Mouse (Mus musculus): ENCODE data around the gene Ifna11.
"Not testable (repeated sequence)": the region's sequence is repeated elsewhere in the genome, so short reads cannot be mapped to it uniquely, and the experiment has no call there.

Gene Ifna11

GRCm38 (mm10) chr4:88819659-88820058 is at the start of gene Ifna11:
Gene Ifna11, plus strand, starts transcription at chr4:88819959.
- in situ Hi-C loops (cut with MboI; ENCODE audit: low pct_unique_long_range_greater_than_20kb in 1 of 2, low sequenced_read_pairs in 2 of 2, unreplicated experiment in 1 of 2) = loop anchor here in 1 of 2 experiments (10.0 kb wide), 1 partner anchor 135 kb away; the partner anchor contains the start of gene Ifna2

- in situ Hi-C loops (cut with MboI; ENCODE audit: low pct_unique_long_range_greater_than_20kb in 1 of 2, low sequenced_read_pairs in 2 of 2, unreplicated experiment in 1 of 2) = not testable (repeated sequence)
These were observed 46.2 kb upstream of the Ifna11 start, which contains the start of gene Gm13290 for GRCm38 (mm10) chr4:88773534-88773933. Gene Gm13290, plus strand, starts transcription at chr4:88773834.

DNA sequence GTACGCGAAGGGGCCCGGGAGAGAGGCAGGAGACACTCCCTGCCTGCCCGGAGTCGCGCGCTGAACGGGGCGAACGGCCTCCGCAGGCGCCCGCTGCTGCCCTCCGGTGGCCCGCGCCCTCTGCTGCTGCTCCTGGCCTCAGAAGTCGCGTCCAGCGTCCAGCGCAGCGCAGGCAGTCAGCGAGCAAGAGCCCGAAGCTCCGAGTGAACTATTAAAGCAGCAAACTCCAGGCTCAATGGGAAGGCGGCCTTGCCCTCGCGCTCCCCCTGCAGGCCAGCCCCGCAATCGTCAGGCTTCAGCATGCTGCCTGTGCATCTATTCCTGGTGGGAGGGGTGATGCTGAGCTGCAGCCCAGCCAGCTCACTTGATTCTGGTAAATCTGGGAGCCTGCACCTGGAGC is 43.1 kb upstream of the Ifna11 start, which contains the start of gene Gm13289:
Gm13289 (plus strand) TSS at position 301 of the 400 bp plus-strand sequence.
- in situ Hi-C loops (cut with MboI; ENCODE audit: low pct_unique_long_range_greater_than_20kb in 1 of 2, low sequenced_read_pairs in 2 of 2, unreplicated experiment in 1 of 2) = not testable (repeated sequence)

DNA sequence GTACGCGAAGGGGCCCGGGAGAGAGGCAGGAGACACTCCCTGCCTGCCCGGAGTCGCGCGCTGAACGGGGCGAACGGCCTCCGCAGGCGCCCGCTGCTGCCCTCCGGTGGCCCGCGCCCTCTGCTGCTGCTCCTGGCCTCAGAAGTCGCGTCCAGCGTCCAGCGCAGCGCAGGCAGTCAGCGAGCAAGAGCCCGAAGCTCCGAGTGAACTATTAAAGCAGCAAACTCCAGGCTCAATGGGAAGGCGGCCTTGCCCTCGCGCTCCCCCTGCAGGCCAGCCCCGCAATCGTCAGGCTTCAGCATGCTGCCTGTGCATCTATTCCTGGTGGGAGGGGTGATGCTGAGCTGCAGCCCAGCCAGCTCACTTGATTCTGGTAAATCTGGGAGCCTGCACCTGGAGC is 40.2 kb upstream of the Ifna11 start, which contains the start of gene Gm13272:
Gm13272 (plus strand) TSS at position 301 of the 400 bp plus-strand sequence.
- in situ Hi-C loops (cut with MboI; ENCODE audit: low pct_unique_long_range_greater_than_20kb in 1 of 2, low sequenced_read_pairs in 2 of 2, unreplicated experiment in 1 of 2) = not testable (repeated sequence)

- in situ Hi-C loops (cut with MboI; ENCODE audit: low pct_unique_long_range_greater_than_20kb in 1 of 2, low sequenced_read_pairs in 2 of 2, unreplicated experiment in 1 of 2) = not testable (repeated sequence)
These were observed 39.4 kb upstream of the Ifna11 start for GRCm38 (mm10) chr4:88780320-88780719.

DNA sequence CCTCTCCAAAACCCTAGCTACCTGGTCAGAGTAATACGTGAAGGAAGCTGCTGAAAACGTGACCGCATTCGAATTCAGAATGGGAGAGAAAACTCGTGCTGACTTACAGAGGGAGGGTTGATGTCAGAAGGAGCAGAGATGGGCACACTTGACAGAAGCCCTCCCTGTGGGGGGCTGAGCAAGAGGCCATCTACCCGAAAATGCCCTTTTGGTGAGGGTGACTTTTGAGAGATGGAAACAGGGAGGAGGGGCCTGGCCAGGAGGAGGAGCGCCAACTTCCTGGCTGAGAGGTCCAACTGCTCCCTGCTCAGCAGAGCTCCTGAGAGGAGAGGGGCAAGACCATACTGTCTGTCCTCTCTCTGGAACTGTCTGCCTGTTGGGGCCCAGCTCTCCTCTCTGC is 37.9 kb upstream of the Ifna11 start, which contains the start of gene Ifnz:
Ifnz (plus strand) TSS at position 301 of the 400 bp plus-strand sequence.
- in situ Hi-C loops (cut with MboI; ENCODE audit: low pct_unique_long_range_greater_than_20kb in 1 of 2, low sequenced_read_pairs in 2 of 2, unreplicated experiment in 1 of 2) = not testable (repeated sequence)

DNA sequence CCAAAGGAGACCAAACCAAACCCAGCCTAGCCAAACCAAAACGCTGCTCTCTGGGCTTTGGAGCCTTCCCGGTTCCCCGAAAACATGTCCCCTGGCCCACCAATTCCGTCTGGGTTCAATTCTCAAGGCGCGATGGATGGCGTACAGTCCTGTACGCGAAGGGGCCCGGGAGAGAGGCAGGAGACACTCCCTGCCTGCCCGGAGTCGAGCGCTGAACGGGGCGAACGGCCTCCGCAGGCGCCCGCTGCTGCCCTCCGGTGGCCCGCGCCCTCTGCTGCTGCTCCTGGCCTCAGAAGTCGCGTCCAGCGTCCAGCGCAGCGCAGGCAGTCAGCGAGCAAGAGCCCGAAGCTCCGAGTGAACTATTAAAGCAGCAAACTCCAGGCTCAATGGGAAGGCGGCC is 37.4 kb upstream of the Ifna11 start:
- in situ Hi-C loops (cut with MboI; ENCODE audit: low pct_unique_long_range_greater_than_20kb in 1 of 2, low sequenced_read_pairs in 2 of 2, unreplicated experiment in 1 of 2) = not testable (repeated sequence)

GRCm38 (mm10) chr4:88785409-88785808 is 34.4 kb upstream of the Ifna11 start, which contains the start of gene Gm13276:
Gene Gm13276, plus strand, starts transcription at chr4:88785709.
- in situ Hi-C loops (cut with MboI; ENCODE audit: low pct_unique_long_range_greater_than_20kb in 1 of 2, low sequenced_read_pairs in 2 of 2, unreplicated experiment in 1 of 2) = not testable (repeated sequence)

DNA sequence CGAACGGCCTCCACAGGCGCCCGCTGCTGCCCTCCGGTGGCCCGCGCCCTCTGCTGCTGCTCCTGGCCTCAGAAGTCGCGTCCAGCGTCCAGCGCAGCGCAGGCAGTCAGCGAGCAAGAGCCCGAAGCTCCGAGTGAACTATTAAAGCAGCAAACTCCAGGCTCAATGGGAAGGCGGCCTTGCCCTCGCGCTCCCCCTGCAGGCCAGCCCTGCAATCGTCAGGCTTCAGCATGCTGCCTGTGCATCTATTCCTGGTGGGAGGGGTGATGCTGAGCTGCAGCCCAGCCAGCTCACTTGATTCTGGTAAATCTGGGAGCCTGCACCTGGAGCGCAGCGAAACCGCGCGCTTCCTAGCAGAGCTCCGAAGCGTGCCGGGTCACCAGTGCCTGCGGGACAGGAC is 31.4 kb upstream of the Ifna11 start, which contains the start of gene Gm13277:
Gm13277 (plus strand) TSS at position 231 of the 400 bp plus-strand sequence.
- in situ Hi-C loops (cut with MboI; ENCODE audit: low pct_unique_long_range_greater_than_20kb in 1 of 2, low sequenced_read_pairs in 2 of 2, unreplicated experiment in 1 of 2) = not testable (repeated sequence)

- in situ Hi-C loops (cut with MboI; ENCODE audit: low pct_unique_long_range_greater_than_20kb in 1 of 2, low sequenced_read_pairs in 2 of 2, unreplicated experiment in 1 of 2) = not testable (repeated sequence)
These were observed 28.5 kb upstream of the Ifna11 start, which contains the start of gene Gm13278 for GRCm38 (mm10) chr4:88791250-88791649. Gene Gm13278, plus strand, starts transcription at chr4:88791550.

- in situ Hi-C loops (cut with MboI; ENCODE audit: low pct_unique_long_range_greater_than_20kb in 1 of 2, low sequenced_read_pairs in 2 of 2, unreplicated experiment in 1 of 2) = not testable (repeated sequence)
These were observed 25.7 kb upstream of the Ifna11 start, which contains the start of gene Gm13275 for GRCm38 (mm10) chr4:88793936-88794675. Gene Gm13275, plus strand, starts transcription at chr4:88794487.

GRCm38 (mm10) chr4:88797097-88797496 is 22.7 kb upstream of the Ifna11 start, which contains the start of gene Gm13279:
Gene Gm13279, plus strand, starts transcription at chr4:88797397.
- in situ Hi-C loops (cut with MboI; ENCODE audit: low pct_unique_long_range_greater_than_20kb in 1 of 2, low sequenced_read_pairs in 2 of 2, unreplicated experiment in 1 of 2) = not testable (repeated sequence)

- in situ Hi-C loops (cut with MboI; ENCODE audit: low pct_unique_long_range_greater_than_20kb in 1 of 2, low sequenced_read_pairs in 2 of 2, unreplicated experiment in 1 of 2) = not testable (repeated sequence)
These were observed 20.4 kb upstream of the Ifna11 start, which contains the start of gene Gm13285 for GRCm38 (mm10) chr4:88799365-88799764. Gene Gm13285, plus strand, starts transcription at chr4:88799665.

DNA sequence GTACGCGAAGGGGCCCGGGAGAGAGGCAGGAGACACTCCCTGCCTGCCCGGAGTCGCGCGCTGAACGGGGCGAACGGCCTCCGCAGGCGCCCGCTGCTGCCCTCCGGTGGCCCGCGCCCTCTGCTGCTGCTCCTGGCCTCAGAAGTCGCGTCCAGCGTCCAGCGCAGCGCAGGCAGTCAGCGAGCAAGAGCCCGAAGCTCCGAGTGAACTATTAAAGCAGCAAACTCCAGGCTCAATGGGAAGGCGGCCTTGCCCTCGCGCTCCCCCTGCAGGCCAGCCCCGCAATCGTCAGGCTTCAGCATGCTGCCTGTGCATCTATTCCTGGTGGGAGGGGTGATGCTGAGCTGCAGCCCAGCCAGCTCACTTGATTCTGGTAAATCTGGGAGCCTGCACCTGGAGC is 16.8 kb upstream of the Ifna11 start, which contains the start of gene Gm13287:
Gm13287 (plus strand) TSS at position 301 of the 400 bp plus-strand sequence.
- in situ Hi-C loops (cut with MboI; ENCODE audit: low pct_unique_long_range_greater_than_20kb in 1 of 2, low sequenced_read_pairs in 2 of 2, unreplicated experiment in 1 of 2) = not testable (repeated sequence)

DNA sequence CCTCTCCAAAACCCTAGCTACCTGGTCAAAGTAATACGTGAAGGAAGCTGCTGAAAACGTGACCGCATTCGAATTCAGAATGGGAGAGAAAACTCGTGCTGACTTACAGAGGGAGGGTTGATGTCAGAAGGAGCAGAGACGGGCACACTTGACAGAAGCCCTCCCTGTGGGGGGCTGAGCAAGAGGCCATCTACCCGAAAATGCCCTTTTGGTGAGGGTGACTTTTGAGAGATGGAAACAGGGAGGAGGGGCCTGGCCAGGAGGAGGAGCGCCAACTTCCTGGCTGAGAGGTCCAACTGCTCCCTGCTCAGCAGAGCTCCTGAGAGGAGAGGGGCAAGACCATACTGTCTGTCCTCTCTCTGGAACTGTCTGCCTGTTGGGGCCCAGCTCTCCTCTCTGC is 14.5 kb upstream of the Ifna11 start, which contains the start of gene Gm13288:
Gm13288 (plus strand) TSS at position 301 of the 400 bp plus-strand sequence.
- in situ Hi-C loops (cut with MboI; ENCODE audit: low pct_unique_long_range_greater_than_20kb in 1 of 2, low sequenced_read_pairs in 2 of 2, unreplicated experiment in 1 of 2) = not testable (repeated sequence)

- in situ Hi-C loops (cut with MboI; ENCODE audit: low pct_unique_long_range_greater_than_20kb in 1 of 2, low sequenced_read_pairs in 2 of 2, unreplicated experiment in 1 of 2) = not testable (repeated sequence)
These were observed 14.0 kb upstream of the Ifna11 start for GRCm38 (mm10) chr4:88805761-88806160.

- in situ Hi-C loops (cut with MboI; ENCODE audit: low pct_unique_long_range_greater_than_20kb in 1 of 2, low sequenced_read_pairs in 2 of 2, unreplicated experiment in 1 of 2) = loop anchor here in 1 of 2 experiments (10.0 kb wide), 1 partner anchor 131 kb away; the partner anchor contains the start of gene Ifna2
These were observed 3.8 kb upstream of the Ifna11 start, which contains the start of gene Ifna7 for GRCm38 (mm10) chr4:88815928-88816327. Gene Ifna7, plus strand, starts transcription at chr4:88816228.

GRCm38 (mm10) chr4:88822995-88823394 is 3.2 kb downstream of the Ifna11 start:
- in situ Hi-C loops (cut with MboI; ENCODE audit: low pct_unique_long_range_greater_than_20kb in 1 of 2, low sequenced_read_pairs in 2 of 2, unreplicated experiment in 1 of 2) = no loop called here

GRCm38 (mm10) chr4:88827116-88827515 is 7.4 kb downstream of the Ifna11 start, which contains the start of gene Ifna6:
Gene Ifna6, plus strand, starts transcription at chr4:88827416.
- in situ Hi-C loops (cut with MboI; ENCODE audit: low pct_unique_long_range_greater_than_20kb in 1 of 2, low sequenced_read_pairs in 2 of 2, unreplicated experiment in 1 of 2) = not testable (repeated sequence)
